Mouse (Mus musculus) activated CD4-positive, CD25-positive, alpha-beta regulatory T cell, adult 4 months (primary cell): ENCODE results near the gene Cd209e. TPM values are rescaled to one million over a fixed set of nuclear protein-coding genes. Genes with fewer than 3 reads are reported as not detected.
"Not testable (repeated sequence)": the region's sequence is repeated elsewhere in the genome, so short reads cannot be mapped to it uniquely, and the experiment has no call there.

Source experiments
- ATAC-seq: one replicate; pipeline ENCODE4 v1.8.0; 2017
- polyA plus RNA-seq, 2 experiments: library from polyadenylated mRNA; unstranded; fragments of 100-300 nt; shearing (Covaris generic); gene quantifications; one replicate each; pipeline ENCODE4 v1.2.1; 2017

The Cd209e gene
- polyA plus RNA-seq: not detected

GRCm38 (mm10) chr8:3854209-3854608, at the start of gene Cd209e:
Gene Cd209e (minus strand): TSS chr8:3854309.
- no peak for ATAC-seq

- no peak for ATAC-seq
Measured at GRCm38 (mm10) chr8:3878455-3878854, 24.3 kb upstream of the Cd209e start, which contains the start of gene Cd209d. Gene Cd209d (minus strand): TSS chr8:3878555.

- ATAC-seq: no peak
Measured at GRCm38 (mm10) chr8:3876121-3876520, 22.0 kb upstream of the Cd209e start.

- not testable (repeated sequence) for ATAC-seq
Measured at GRCm38 (mm10) chr8:3862736-3863135, 8.6 kb upstream of the Cd209e start.

GRCm38 (mm10) chr8:3803091-3803490, 51.0 kb downstream of the Cd209e start:
- no peak for ATAC-seq

Other genes with a start within 250 kb of the Cd209e start
- gene Xab2, start 233.0 kb downstream of the Cd209e start, polyA plus RNA-seq: 10 to 100 TPM; 65.9 to 74.1 TPM
- 100 to 1,000 TPM in 1 of 2 experiments, 10 to 100 TPM in 1; 95.4 to 145 TPM for gene Pet100, start 232.8 kb downstream of the Cd209e start, polyA plus RNA-seq
- not detected for gene Pcp2, start 228.8 kb downstream of the Cd209e start, polyA plus RNA-seq
- gene Stxbp2, start 223.4 kb downstream of the Cd209e start, polyA plus RNA-seq: 100 to 1,000 TPM; 184 to 205 TPM
- not detected for gene Retn, start 198.5 kb downstream of the Cd209e start, polyA plus RNA-seq
- under 1 TPM in 1 of 2 experiments, not detected in 1; 0.43 TPM for gene Mcemp1, start 188.6 kb downstream of the Cd209e start, polyA plus RNA-seq
- not detected for gene Fcor, start 181.9 kb downstream of the Cd209e start, polyA plus RNA-seq
- gene Trappc5, start 178.0 kb downstream of the Cd209e start, polyA plus RNA-seq: 10 to 100 TPM; 24.9 to 27.7 TPM
- gene Fcer2a, start 160.1 kb downstream of the Cd209e start, polyA plus RNA-seq: 1 to 10 TPM in 1 of 2 experiments, under 1 TPM in 1; 0.77 to 5.1 TPM
- not detected for gene Clec4g, start 133.7 kb downstream of the Cd209e start, polyA plus RNA-seq
- gene Cd209a, start 105.3 kb downstream of the Cd209e start, polyA plus RNA-seq: not detected
- gene Cd209d, start 24.2 kb upstream of the Cd209e start, polyA plus RNA-seq: not detected
- under 1 TPM in 1 of 2 experiments, not detected in 1; 0.38 TPM for gene Cd209b, start 72.5 kb upstream of the Cd209e start, polyA plus RNA-seq
- not detected for gene Cd209c, start 100.4 kb upstream of the Cd209e start, polyA plus RNA-seq